Mouse (Mus musculus): Measurements from ENCODE around the gene Alms1.
"Not testable (repeated sequence)": the region's sequence is repeated elsewhere in the genome, so short reads cannot be mapped to it uniquely, and the experiment has no call there.

DNA sequence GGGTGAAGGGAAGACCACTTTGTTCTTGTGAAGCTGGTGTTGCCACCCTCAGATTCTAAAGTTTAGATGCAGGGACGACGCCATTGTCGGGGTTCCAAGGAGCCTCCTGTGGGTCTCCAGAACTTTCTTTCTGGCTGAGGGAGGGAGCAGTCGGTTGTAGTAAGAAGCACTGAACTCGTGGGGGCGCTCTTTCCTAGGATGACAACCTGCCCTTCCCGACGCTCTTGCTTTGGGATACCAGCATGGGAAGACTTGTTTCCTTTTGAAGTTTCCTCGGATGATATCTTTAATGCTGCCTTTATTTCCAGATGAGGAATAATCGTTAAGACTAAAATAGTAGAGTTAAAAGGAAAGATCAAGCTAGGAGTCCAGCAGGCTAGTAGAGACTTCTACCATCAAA, 125.8 kb downstream of the Alms1 start, which contains the start of gene Nat8f7:
- TF ChIP-seq POLR2A, CTCF (IDR thresholded peaks at IDR 0.05; ENCODE audit: insufficient read depth, low read depth, low read length): not testable (repeated sequence)
